In genomic region chr12:8673121-8673973, GRCm38 (mm10) we compare ENCODE assay signal across 8 mouse cellular contexts. TPM values are rescaled to one million over a fixed set of nuclear protein-coding genes. Genes with fewer than 3 reads are reported as not detected.
DNase-seq lines count a peak whose midpoint lies in the region; ATAC-seq lines count a peak whose summit lies in the region.

No protein-coding gene starts in this region.

- H3K4me3 ChIP-seq in heart, embryonic 12.5 days: peak overlapping the region; percentile 95
- H3K4me3 ChIP-seq in forebrain, embryonic 12.5 days (replicated peaks): peak overlapping the region; percentile 94
- peak overlapping the region; percentile 91 for H3K4me3 ChIP-seq in liver, embryonic 13.5 days (replicated peaks)

- intact Hi-C loops in heart, postnatal 14 days (cut with DNase I): loop anchor here (5.0 kb wide), 1 partner anchor 36 kb away; no protein-coding TSS in a partner anchor

- WGBS in heart, embryonic 12.5 days: 38% methylated on average over 17 of the region's 17 CpGs
- WGBS in forebrain, embryonic 12.5 days: 38% methylated on average over 17 of the region's 17 CpGs
- WGBS in liver, embryonic 13.5 days (ENCODE audit: insufficient replicate concordance): 34% methylated on average over 17 of the region's 17 CpGs

- no peaks in the 10 kb centered on the region for H3K27me3 ChIP-seq in heart, embryonic 12.5 days (replicated peaks)
- H3K27me3 ChIP-seq in forebrain, embryonic 12.5 days: no peaks in the 10 kb centered on the region
- no peaks in the 10 kb centered on the region for H3K27me3 ChIP-seq in liver, embryonic 13.5 days

- H3K27ac ChIP-seq in heart, embryonic 12.5 days (ENCODE audit: poor library complexity, severe bottlenecking): peak overlapping the region; percentile 98
- peak overlapping the region; percentile 99 for H3K27ac ChIP-seq in forebrain, embryonic 12.5 days
- H3K27ac ChIP-seq in liver, embryonic 13.5 days: peak overlapping the region; percentile 77

- H3K4me2 ChIP-seq in heart, embryonic 12.5 days: peak overlapping the region; percentile 74
- peak overlapping the region; percentile 55 for H3K4me2 ChIP-seq in forebrain, embryonic 12.5 days
- peak overlapping the region; percentile 80 for H3K4me2 ChIP-seq in liver, embryonic 13.5 days

- 0 out of 2 replicates have a peak, but pooled peaks cover 3% of the 10 kb centered on the region for H3K9me3 ChIP-seq in heart, embryonic 12.5 days (replicated peaks)
- H3K9me3 ChIP-seq in forebrain, embryonic 12.5 days: peaks cover 10% of the 10 kb centered on the region; the same call in 1 of the 2 replicates
- no peaks in the 10 kb centered on the region for H3K9me3 ChIP-seq in liver, embryonic 13.5 days (replicated peaks)

- DNase-seq in heart, postnatal 14 days: no peak
- DNase-seq in ES-CJ7 (ENCODE audit: low read depth, low spot score): peak; percentile 12
- no peak for DNase-seq in liver, embryonic 13.5 days
- DNase-seq in adrenal gland, postnatal 10 days: no peak
- no peak for DNase-seq in spleen, adult 12 weeks (ENCODE audit: low spot score)
- no peak for DNase-seq in ovary, postnatal 10 days (ENCODE audit: low spot score)

- H3K4me1 ChIP-seq in heart, embryonic 12.5 days (replicated peaks): peaks cover 28% of the 10 kb centered on the region
- H3K4me1 ChIP-seq in forebrain, embryonic 12.5 days: peaks cover 25% of the 10 kb centered on the region
- peaks cover 29% of the 10 kb centered on the region for H3K4me1 ChIP-seq in liver, embryonic 13.5 days (replicated peaks)

- peak overlapping the region; percentile 99 for H3K9ac ChIP-seq in heart, embryonic 12.5 days
- H3K9ac ChIP-seq in forebrain, embryonic 12.5 days: peak overlapping the region; percentile 97
- H3K9ac ChIP-seq in liver, embryonic 13.5 days: peak overlapping the region; percentile 99

- ATAC-seq in heart, embryonic 12.5 days (ENCODE audit: insufficient number of reproducible peaks, low FRiP score): no peak
- ATAC-seq in forebrain, embryonic 12.5 days (ENCODE audit: low FRiP score): peak; percentile 2
- no peak; the same call in 1 of the 2 replicates for ATAC-seq in liver, embryonic 13.5 days (ENCODE audit: low read depth)

- no peaks in the 10 kb centered on the region for H3K36me3 ChIP-seq in heart, embryonic 12.5 days
- H3K36me3 ChIP-seq in forebrain, embryonic 12.5 days (replicated peaks): no peaks in the 10 kb centered on the region
- peaks cover 2% of the 10 kb centered on the region; the same call in 1 of the 2 replicates for H3K36me3 ChIP-seq in liver, embryonic 13.5 days

RNA-seq across cellular contexts. Expression of gene Pum2, which starts 0.6 kb away (rescaled TPM):
- 35.8 and 37.3 TPM in 2 replicates for polyA plus RNA-seq in heart, embryonic 12.5 days (2016; fragmentation: Nextera tagmentation; extraction: Ambion mirVana)
- 100 to 1,000 TPM; 122 to 133 TPM for total RNA-seq in heart, postnatal 14 days (2021)
- polyA plus RNA-seq in forebrain, embryonic 12.5 days (2016; fragmentation: Nextera tagmentation; extraction: Ambion mirVana): 94.6 and 97.9 TPM in 2 replicates
- polyA plus RNA-seq in liver, embryonic 13.5 days (2015; fragmentation: Nextera tagmentation; extraction: Ambion mirVana): 18.0 and 21.4 TPM in 2 replicates
- 100 to 1,000 TPM; 131 to 150 TPM for total RNA-seq in adrenal gland, postnatal 10 days (2021)
